Mouse (Mus musculus) liver, postnatal 0 days (tissue): ENCODE data around the gene Acer3.

Experiments
- CTCF ChIP-seq: sonication (generic); IDR thresholded peaks from 2 replicates; pipeline ENCODE4 v1.5.1; 2016; ENCODE audit warnings: antibody characterized with exemption, low read depth
- EP300 ChIP-seq: IDR thresholded peaks from 2 replicates; pipeline ENCODE4 v1.6.1; 2016; ENCODE audit warnings: antibody characterized with exemption, low read depth, mild to moderate bottlenecking

DNA sequence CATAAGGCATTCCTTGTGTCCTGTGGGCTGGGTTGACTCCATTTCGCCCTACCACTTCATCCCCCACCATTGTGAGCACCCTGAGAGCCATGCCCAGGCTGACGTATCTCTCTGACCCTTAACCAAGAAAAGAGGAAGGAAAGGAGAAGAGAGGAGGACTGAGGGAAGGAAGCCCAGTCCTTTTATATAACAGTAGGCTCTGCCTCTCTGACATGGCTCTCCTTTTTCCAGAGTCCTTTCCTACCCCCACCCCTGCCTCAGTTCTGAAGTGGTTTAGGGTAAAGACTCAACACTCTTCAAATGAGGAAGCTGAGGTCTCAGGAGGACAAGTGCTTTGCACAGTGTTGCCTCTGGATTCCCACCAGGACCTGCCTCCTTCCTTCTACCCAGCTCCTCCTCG is 13.0 kb upstream of the Acer3 start:
- TF ChIP-seq CTCF (no peak), EP300 (no peak)
